Mouse (Mus musculus) adrenal gland, adult 8-10 months (tissue): Measurements from ENCODE around the gene Map10. TPM values are rescaled to one million over a fixed set of nuclear protein-coding genes. Genes with fewer than 3 reads are reported as not detected.

Source experiments
- DNase-seq: peaks from one replicate; pipeline ENCODE4 v3.0.0; 2022
- total RNA-seq, 4 experiments: library from RNA; stranded (reverse); gene quantifications; 2 replicates each; pipeline ENCODE4 v1.2.4; 2022

Gene Map10
- total RNA-seq, 4 experiments from 2014 or later: 3.4 to 5.4 (median 4.9) TPM

GRCm38 (mm10) chr8:125718914-125719313 lies 49.3 kb downstream of the Map10 start:
- DNase-seq: no peak

DNA sequence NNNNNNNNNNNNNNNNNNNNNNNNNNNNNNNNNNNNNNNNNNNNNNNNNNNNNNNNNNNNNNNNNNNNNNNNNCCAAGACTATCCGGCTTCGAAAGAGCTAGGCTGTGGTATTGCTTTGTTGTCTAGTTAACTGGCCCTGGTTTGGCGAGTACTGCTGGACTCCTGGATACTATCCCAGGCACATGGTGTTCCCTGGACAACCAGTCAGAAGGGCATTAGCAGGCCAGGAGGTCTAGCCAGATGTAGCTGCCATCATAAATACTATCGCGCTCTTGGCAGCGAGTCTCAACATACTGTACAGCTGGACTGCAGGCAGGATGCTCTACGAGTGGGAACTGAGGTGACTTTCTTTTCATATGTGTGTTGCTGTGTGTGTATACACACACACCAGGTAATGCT lies 53.1 kb downstream of the Map10 start:
- no peak for DNase-seq

Other genes starting within 250 kb of the Map10 start
- 10 to 100 TPM; 48.7 to 56.9 (median 53.8) TPM for gene Sipa1l2, start 100.0 kb upstream of the Map10 start, total RNA-seq
- gene Ntpcr, start 60.1 kb downstream of the Map10 start, total RNA-seq: 10 to 100 TPM; 21.1 to 25.4 (median 23.7) TPM
- gene Pcnx2, start 228.5 kb downstream of the Map10 start, total RNA-seq: under 1 TPM; 0.29 to 0.77 (median 0.63) TPM
- 1 to 10 TPM; 1.5 to 2.9 (median 1.7) TPM for gene Map3k21, start 240.6 kb downstream of the Map10 start, total RNA-seq